Mouse (Mus musculus): ENCODE data around the gene Vmn1r184. TPM values are rescaled to one million over a fixed set of nuclear protein-coding genes. Genes with fewer than 3 reads are reported as not detected.
"Not testable (repeated sequence)": the region's sequence is repeated elsewhere in the genome, so short reads cannot be mapped to it uniquely, and the experiment has no call there.

The Vmn1r184 gene
- not detected for total RNA-seq (2022)

GRCm38 (mm10) chr7:26260034-26260433 lies at the start of gene Vmn1r184:
Vmn1r184 (plus strand) TSS chr7:26260334.
- not testable (repeated sequence) for DNase-seq (ENCODE audit: low spot score in 2 of 2)

- DNase-seq (ENCODE audit: low spot score in 2 of 2): not testable (repeated sequence)
Measured at GRCm38 (mm10) chr7:26303429-26304166, 43.5 kb downstream of the Vmn1r184 start.

DNA sequence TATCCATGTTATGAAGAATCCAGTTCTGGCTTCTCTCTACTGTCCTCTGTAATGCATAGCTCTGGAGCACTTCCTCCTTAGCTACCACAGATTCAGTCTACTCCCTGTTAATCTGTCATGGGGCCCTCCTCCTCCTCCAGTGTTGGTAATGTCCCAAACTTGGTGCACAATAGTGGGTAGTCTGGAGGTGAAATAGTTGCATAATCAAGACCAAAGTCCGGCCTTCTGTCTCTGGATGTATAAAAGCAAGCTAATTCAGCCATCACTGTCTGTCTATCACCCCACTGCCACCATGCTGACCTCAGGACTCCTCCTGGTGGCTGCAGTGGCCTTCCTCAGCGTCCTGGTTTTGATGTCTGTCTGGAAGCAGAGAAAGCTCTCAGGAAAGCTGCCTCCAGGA lies 46.8 kb downstream of the Vmn1r184 start, which contains the start of gene Cyp2a4:
TSS of gene Cyp2a4 (plus strand) at position 244 of the 400 bp plus-strand sequence.
- not testable (repeated sequence) for DNase-seq (ENCODE audit: low spot score in 2 of 2)

GRCm38 (mm10) chr7:26311786-26312185 lies 51.7 kb downstream of the Vmn1r184 start:
- DNase-seq (ENCODE audit: low spot score in 2 of 2): not testable (repeated sequence)

DNA sequence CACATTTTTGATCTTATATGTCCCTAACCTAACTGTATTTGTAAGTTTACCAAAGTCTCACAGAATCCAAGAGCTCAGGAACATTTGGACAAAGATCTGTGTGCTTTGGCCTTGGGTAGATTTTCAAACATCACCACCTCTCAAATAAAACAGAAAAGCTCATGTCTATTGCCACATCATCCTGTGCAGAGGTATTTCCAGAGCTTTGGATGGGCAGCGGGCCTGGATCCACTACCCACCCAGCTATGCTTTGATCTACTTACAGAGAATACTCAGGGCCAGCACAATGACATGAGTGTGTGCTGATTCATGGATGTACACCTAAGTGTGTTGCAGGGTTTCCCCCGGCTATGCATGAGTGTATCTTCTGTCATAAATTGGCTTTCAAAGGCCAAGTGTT lies 55.1 kb downstream of the Vmn1r184 start:
- DNase-seq (ENCODE audit: low spot score in 2 of 2): not testable (repeated sequence)

DNA sequence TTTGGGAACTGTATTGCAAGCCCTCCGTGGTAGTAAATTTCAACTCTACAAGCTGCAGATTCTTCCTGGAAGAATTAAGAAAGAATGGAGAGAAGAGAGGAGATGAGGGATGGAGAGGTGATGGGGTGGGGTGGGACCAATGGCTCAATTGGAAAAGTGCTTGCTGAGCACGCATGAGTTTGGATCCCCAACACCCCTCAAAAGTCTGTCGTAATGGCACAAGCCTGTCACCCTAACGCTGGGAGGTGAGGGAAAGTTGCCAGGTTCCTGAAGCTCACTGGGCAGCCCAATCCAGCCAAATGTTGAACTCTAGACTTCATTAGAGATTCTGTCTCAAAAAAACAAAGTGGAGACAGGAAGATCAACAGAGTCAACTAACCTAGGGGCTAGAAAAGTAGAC lies 55.7 kb downstream of the Vmn1r184 start:
- DNase-seq (ENCODE audit: low spot score in 2 of 2): not testable (repeated sequence)

Other genes starting within 250 kb of the Vmn1r184 start
- not detected for gene Cyp2b13, start 198.8 kb upstream of the Vmn1r184 start, total RNA-seq (2022)
- not detected for gene Cyp2b9, start 86.9 kb upstream of the Vmn1r184 start, total RNA-seq (2022)
- not detected for gene Cyp2a4, start 46.8 kb downstream of the Vmn1r184 start, total RNA-seq (2022)
- not detected for gene Nlrp9c, start 143.4 kb downstream of the Vmn1r184 start, total RNA-seq (2022)
- not detected for gene Nlrp4a, start 174.8 kb downstream of the Vmn1r184 start, total RNA-seq (2022)

Measured in gastrocnemius, adult 8-10 months (tissue).